In genomic region chr2:65038164-65038563, GRCm38 (mm10) we compare ENCODE assay signal across 16 mouse cellular contexts. TPM values are rescaled to one million over a fixed set of nuclear protein-coding genes. Genes with fewer than 3 reads are reported as not detected.
A peak's percentile ranks its signal among the peaks of the same experiment; 100 is the strongest.
DNase-seq lines count a peak whose midpoint lies in the region; ATAC-seq and TF ChIP-seq lines count a peak whose summit lies in the region.
"Had no signal": no experiment of that assay in that cellular context is flagged by ENCODE, and none has a peak within 500 bp of the region (broad histone marks: within the 10 kb centered on the region; RNA-seq: fewer than 3 reads in every experiment).

No protein-coding gene starts in this region.

- no peaks in the 10 kb centered on the region for H3K9me3 ChIP-seq in kidney, embryonic 14.5 days (ENCODE audit: control insufficient read depth, low read length)
- H3K9me3 ChIP-seq in ES-E14 (ENCODE audit: control insufficient read depth, insufficient read depth, low read depth, low read length): no peaks in the 10 kb centered on the region
- no peaks in the 10 kb centered on the region for H3K9me3 ChIP-seq in forebrain, embryonic 15.5 days
- no peaks in the 10 kb centered on the region for H3K9me3 ChIP-seq in heart, embryonic 16.5 days (replicated peaks; ENCODE audit: control insufficient read depth, low read length)
- H3K9me3 ChIP-seq: hindbrain, embryonic 13.5 days; limb, embryonic 13.5 days; liver, embryonic 15.5 days had no signal

- H3K9ac ChIP-seq in kidney, embryonic 14.5 days (ENCODE audit: low read depth, low read length): no peak overlapping the region
- H3K9ac ChIP-seq in ES-E14 (ENCODE audit: insufficient read depth, low read depth, low read length, poor library complexity, severe bottlenecking): no peak overlapping the region
- H3K9ac ChIP-seq in forebrain, embryonic 15.5 days (replicated peaks): no peak overlapping the region
- no peak overlapping the region for H3K9ac ChIP-seq in heart, embryonic 16.5 days (ENCODE audit: low read length)
- H3K9ac ChIP-seq: hindbrain, embryonic 13.5 days; limb, embryonic 13.5 days; liver, embryonic 15.5 days had no signal

- no peak for DNase-seq in kidney, postnatal 4 days
- no peak for DNase-seq in ES-E14 (ENCODE audit: low read depth, low spot score)
- DNase-seq in urinary bladder, adult 18-20 months (ENCODE audit: low spot score in 2 of 2): no peak
- DNase-seq in adipocyte (ENCODE audit: low spot score): no peak
- DNase-seq: adrenal gland, postnatal 14 days; cerebellum, adult 2 months; lung, postnatal 14 days had no signal

- H3K4me1 ChIP-seq in kidney, embryonic 14.5 days (ENCODE audit: control insufficient read depth, insufficient read depth, low read length): no peaks in the 10 kb centered on the region
- peaks cover 0 to 3% of the 10 kb centered on the region in 2 experiments; a peak in 2 of 4 replicates for H3K4me1 ChIP-seq in ES-E14 (ENCODE audit: control insufficient read depth in 2 of 2, insufficient read depth in 2 of 2, low read length in 2 of 2, poor library complexity in 1 of 2)
- H3K4me1 ChIP-seq in forebrain, embryonic 15.5 days: no peaks in the 10 kb centered on the region
- 0 out of 2 replicates have a peak, but pooled peaks cover 2% of the 10 kb centered on the region for H3K4me1 ChIP-seq in heart, embryonic 16.5 days (ENCODE audit: control insufficient read depth, insufficient read depth, low read length)
- H3K4me1 ChIP-seq: hindbrain, embryonic 13.5 days; limb, embryonic 13.5 days; liver, embryonic 15.5 days had no signal

- H3K4me2 ChIP-seq in kidney, embryonic 14.5 days (replicated peaks; ENCODE audit: low read depth, low read length): no peak overlapping the region
- H3K4me2 ChIP-seq in forebrain, embryonic 15.5 days (replicated peaks): 0 out of 2 replicates have a peak overlapping the region, but pooled peaks have one; percentile 9
- peak overlapping the region; percentile 36 for H3K4me2 ChIP-seq in heart, embryonic 16.5 days (ENCODE audit: low read depth, low read length)
- H3K4me2 ChIP-seq: hindbrain, embryonic 13.5 days; limb, embryonic 13.5 days; liver, embryonic 15.5 days had no signal

- no peaks in the 10 kb centered on the region for H3K27me3 ChIP-seq in kidney, embryonic 14.5 days (ENCODE audit: control insufficient read depth, insufficient read depth, low read length)
- no peaks in the 10 kb centered on the region for H3K27me3 ChIP-seq in forebrain, embryonic 15.5 days
- no peaks in the 10 kb centered on the region for H3K27me3 ChIP-seq in heart, embryonic 16.5 days (ENCODE audit: control insufficient read depth, insufficient read depth, low read length)
- H3K27me3 ChIP-seq: hindbrain, embryonic 13.5 days; limb, embryonic 13.5 days; liver, embryonic 15.5 days had no signal

- in situ Hi-C loops in ES-E14 (cut with MboI; ENCODE audit: low sequenced_read_pairs in 2 of 2, unreplicated experiment in 2 of 2): no loop called here

- H3K4me3 ChIP-seq in kidney, embryonic 14.5 days (ENCODE audit: low read length): no peak overlapping the region
- no peak overlapping the region for H3K4me3 ChIP-seq in ES-E14 (ENCODE audit: insufficient read depth in 1 of 2, low read depth in 1 of 2, low read length in 2 of 2, poor library complexity in 1 of 2, severe bottlenecking in 1 of 2)
- H3K4me3 ChIP-seq in forebrain, embryonic 15.5 days: no peak overlapping the region
- H3K4me3 ChIP-seq in heart, embryonic 16.5 days (ENCODE audit: low read length): no peak overlapping the region
- H3K4me3 ChIP-seq: erythroblast, embryonic 14.5 days; hindbrain, embryonic 13.5 days; limb, embryonic 13.5 days; liver, embryonic 15.5 days had no signal

- H3K36me3 ChIP-seq in kidney, embryonic 14.5 days (ENCODE audit: control insufficient read depth, insufficient read depth, low read length): no peaks in the 10 kb centered on the region
- no peaks in the 10 kb centered on the region for H3K36me3 ChIP-seq in ES-E14 (ENCODE audit: control insufficient read depth, insufficient read depth, low read length, poor library complexity, severe bottlenecking)
- no peaks in the 10 kb centered on the region for H3K36me3 ChIP-seq in forebrain, embryonic 15.5 days
- H3K36me3 ChIP-seq in heart, embryonic 16.5 days (ENCODE audit: control insufficient read depth, insufficient read depth): no peaks in the 10 kb centered on the region
- H3K36me3 ChIP-seq: hindbrain, embryonic 13.5 days; limb, embryonic 13.5 days; liver, embryonic 15.5 days had no signal

- no peak overlapping the region for H3K27ac ChIP-seq in kidney, embryonic 14.5 days (ENCODE audit: low read depth, low read length)
- no peak overlapping the region for H3K27ac ChIP-seq in ES-E14 (ENCODE audit: insufficient read depth, low read depth, low read length, poor library complexity, severe bottlenecking)
- H3K27ac ChIP-seq in forebrain, embryonic 15.5 days (replicated peaks): no peak overlapping the region
- peak overlapping the region; percentile 68 for H3K27ac ChIP-seq in heart, embryonic 16.5 days (ENCODE audit: low read length)
- H3K27ac ChIP-seq: hindbrain, embryonic 13.5 days; limb, embryonic 13.5 days; liver, embryonic 15.5 days had no signal

- peak; percentile 76; the same call in 1 of the 2 replicates for ATAC-seq in kidney, embryonic 14.5 days (ENCODE audit: low FRiP score, low TSS enrichment)
- peak; percentile 43 for ATAC-seq in forebrain, embryonic 15.5 days (replicated peaks)
- peak; percentile 88 for ATAC-seq in heart, embryonic 16.5 days (replicated peaks; ENCODE audit: extremely low read depth, insufficient read depth, low FRiP score)
- ATAC-seq: intestine, embryonic 16.5 days had no signal

- WGBS in kidney, embryonic 14.5 days: 19% methylated on average over 4 of the region's 4 CpGs
- 35% methylated on average over 4 of the region's 4 CpGs for WGBS in forebrain, embryonic 15.5 days
- 16% methylated on average over 4 of the region's 4 CpGs for WGBS in heart, embryonic 16.5 days

TF ChIP-seq in ES-E14, 5 proteins besides CTCF, POLR2A, EP300 and RAD21:
- no peak for TF ChIP-seq MAFK (IDR thresholded peaks at IDR 0.05; ENCODE audit: insufficient read depth, low read depth, low read length)
- TF ChIP-seq ZNF384 (IDR thresholded peaks at IDR 0.05; ENCODE audit: low read depth, low read length): peak; percentile 90

RNA-seq across cellular contexts. Expression of gene Grb14, which starts 13.4 kb away (rescaled TPM):
- 23.9 and 32.4 TPM in 2 replicates for polyA plus RNA-seq in kidney, embryonic 14.5 days (2014; fragmentation: Nextera tagmentation; extraction: Ambion mirVana)
- 1.1 and 2.4 TPM in 2 replicates for total RNA-seq in ES-E14 (2012; rRNA removed)
- polyA plus RNA-seq in forebrain, embryonic 15.5 days (2015; fragmentation: Nextera tagmentation; extraction: Ambion mirVana): 23.8 and 25.6 TPM in 2 replicates
- 121 and 135 TPM in 2 replicates for polyA plus RNA-seq in heart, embryonic 16.5 days (2015; fragmentation: Nextera tagmentation; extraction: Ambion mirVana)
- total RNA-seq: megakaryocyte-erythroid progenitor cell, adult 5-6 weeks had no signal
